Mouse (Mus musculus) frontal cortex, postnatal 36 days (tissue): ENCODE measurements at regions not wholly inside any gene's neighbourhood (a gene's known extent, or its start where the extent isn't known, plus 50 kb on each side); places are given as distances from the start of the nearest gene placed in this dataset.

Source experiments
- DNase-seq, 2 experiments: peaks; one replicate each; pipeline ENCODE4 v3.0.0; 2022; ENCODE audit warnings: low spot score in 2 of 2

- peak in 1 of 2 experiments; percentile 31 for DNase-seq
Measured at GRCm38 (mm10) chr11:91862138-91862537, 284.8 kb upstream of the Kif2b start.

GRCm38 (mm10) chr11:91856473-91856872, 279.1 kb upstream of the Kif2b start:
- DNase-seq: no peak

- DNase-seq: no peak
Measured at GRCm38 (mm10) chr11:91831113-91831512, 253.8 kb upstream of the Kif2b start.

- DNase-seq: peak; percentile 38 to 61
Measured at GRCm38 (mm10) chr11:91820826-91821225, 243.5 kb upstream of the Kif2b start.
